Mouse (Mus musculus): ENCODE data around the gene Ptgfr.

DNA sequence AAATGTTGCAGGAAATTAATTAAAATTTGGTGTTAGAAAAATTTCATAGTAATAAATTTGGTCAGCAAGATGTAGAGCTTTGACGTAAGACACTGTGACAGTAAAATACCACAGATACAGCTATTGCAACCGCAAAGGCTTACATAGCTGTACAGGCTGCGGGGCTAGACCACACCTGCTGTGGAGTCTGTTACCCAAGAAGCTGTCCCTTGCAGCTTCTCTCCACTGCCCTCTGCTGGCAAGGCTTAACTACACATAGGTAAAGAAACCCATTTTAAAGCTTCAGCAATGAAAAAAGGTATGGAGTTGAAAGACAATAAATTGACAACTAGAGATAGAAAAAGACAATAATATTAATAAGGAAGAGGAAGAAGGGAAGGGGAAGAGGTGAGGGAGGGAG is 66.4 kb downstream of the Ptgfr start:
- TF ChIP-seq POLR2A (IDR thresholded peaks at IDR 0.05; ENCODE audit: control insufficient read depth, extremely low read depth, insufficient read depth, low read length, poor library complexity) (no peak), CTCF (IDR thresholded peaks at IDR 0.05; ENCODE audit: borderline replicate concordance, control insufficient read depth, extremely low read depth, insufficient read depth, low read length, poor library complexity) (no peak)

All from thymus, adult 2 months (tissue).